Mouse (Mus musculus): ENCODE measurements around the gene Glud1. TPM values are rescaled to one million over a fixed set of nuclear protein-coding genes. Genes with fewer than 3 reads are reported as not detected.

Gene Glud1
- polyA plus RNA-seq, 1 experiment, result 51.8 TPM

- Histone ChIP-seq H3K4me3 (ENCODE audit: control insufficient read depth, insufficient read depth, low read length) (no peak overlapping the region), H3K27ac (ENCODE audit: control insufficient read depth, insufficient read depth, low read length) (no peak overlapping the region), H3K27me3 (ENCODE audit: control insufficient read depth, insufficient read depth, low read length) (no peaks in the 10 kb centered on the region), H3K36me3 (ENCODE audit: control insufficient read depth, insufficient read depth, low read length) (no peaks in the 10 kb centered on the region), H3K4me1 (replicated peaks; ENCODE audit: control insufficient read depth, insufficient read depth, low read length) (no peaks in the 10 kb centered on the region)
- WGBS, result 80% methylated on average over 11 of the region's 11 CpGs
- no peak for TF ChIP-seq POLR2A (IDR thresholded peaks at IDR 0.05; ENCODE audit: control insufficient read depth, extremely low read depth, insufficient read depth, low read length, poor library complexity)
- no peak for TF ChIP-seq CTCF (IDR thresholded peaks at IDR 0.05; ENCODE audit: borderline replicate concordance, control insufficient read depth, extremely low read depth, insufficient read depth, low read length, poor library complexity)
- DNase-seq, result no peak
Observed at GRCm38 (mm10) chr14:34378560-34379331, 68.2 kb downstream of the Glud1 start.

DNA sequence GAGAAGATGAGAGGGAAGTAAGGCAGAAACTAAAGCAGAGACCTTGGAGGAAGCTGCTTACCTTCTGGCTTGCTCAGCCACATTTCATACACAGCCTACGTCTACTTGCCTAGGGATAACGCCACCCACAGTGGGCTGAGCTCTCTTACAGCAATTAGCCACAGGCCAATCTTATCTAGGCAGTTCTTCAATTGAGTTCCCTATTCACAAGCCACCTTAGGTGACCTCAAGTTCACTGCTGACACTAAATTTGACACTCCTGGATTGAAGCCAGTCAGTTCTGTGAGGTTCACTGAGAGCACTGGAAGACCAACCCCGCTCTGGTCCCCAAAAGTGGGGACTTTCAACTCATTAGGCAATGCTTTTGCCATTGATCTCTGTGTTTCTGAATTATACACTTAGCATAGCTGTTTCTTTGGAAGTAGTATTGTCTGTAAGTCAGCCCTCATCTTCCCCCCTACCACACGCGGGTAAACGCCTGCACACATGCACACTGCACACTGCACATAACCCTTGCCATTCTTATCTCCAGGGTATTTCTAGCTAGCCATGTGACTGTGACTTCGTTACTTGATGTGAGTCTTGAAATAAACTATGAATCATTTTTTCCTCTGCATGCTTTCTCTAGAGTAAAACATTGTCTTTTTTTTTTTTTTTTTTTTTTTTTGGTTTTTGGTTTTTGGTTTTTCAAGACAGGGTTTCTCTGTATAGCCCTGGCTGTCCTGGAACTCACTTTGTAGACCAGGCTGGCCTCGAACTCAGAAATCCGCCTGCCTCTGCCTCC is 72.6 kb downstream of the Glud1 start:
- Histone ChIP-seq H3K27me3 (ENCODE audit: control insufficient read depth, insufficient read depth, low read length) (no peaks in the 10 kb centered on the region), H3K4me3 (ENCODE audit: control insufficient read depth, insufficient read depth, low read length) (no peak overlapping the region), H3K27ac (ENCODE audit: control insufficient read depth, insufficient read depth, low read length) (no peak overlapping the region), H3K36me3 (ENCODE audit: control insufficient read depth, insufficient read depth, low read length) (no peaks in the 10 kb centered on the region), H3K4me1 (replicated peaks; ENCODE audit: control insufficient read depth, insufficient read depth, low read length) (no peaks in the 10 kb centered on the region)
- TF ChIP-seq CTCF (IDR thresholded peaks at IDR 0.05; ENCODE audit: borderline replicate concordance, control insufficient read depth, extremely low read depth, insufficient read depth, low read length, poor library complexity), result no peak
- no peak for TF ChIP-seq POLR2A (IDR thresholded peaks at IDR 0.05; ENCODE audit: control insufficient read depth, extremely low read depth, insufficient read depth, low read length, poor library complexity)
- no peak for DNase-seq
- 95% methylated on average over 9 of the region's 9 CpGs for WGBS

- Histone ChIP-seq H3K27ac (ENCODE audit: control insufficient read depth, insufficient read depth, low read length) (no peak overlapping the region), H3K4me1 (replicated peaks; ENCODE audit: control insufficient read depth, insufficient read depth, low read length) (no peaks in the 10 kb centered on the region), H3K27me3 (ENCODE audit: control insufficient read depth, insufficient read depth, low read length) (no peaks in the 10 kb centered on the region), H3K36me3 (ENCODE audit: control insufficient read depth, insufficient read depth, low read length) (no peaks in the 10 kb centered on the region), H3K4me3 (ENCODE audit: control insufficient read depth, insufficient read depth, low read length) (no peak overlapping the region)
- DNase-seq, result no peak
- 81% methylated on average over 4 of the region's 4 CpGs for WGBS
- TF ChIP-seq CTCF (IDR thresholded peaks at IDR 0.05; ENCODE audit: borderline replicate concordance, control insufficient read depth, extremely low read depth, insufficient read depth, low read length, poor library complexity) (no peak), POLR2A (IDR thresholded peaks at IDR 0.05; ENCODE audit: control insufficient read depth, extremely low read depth, insufficient read depth, low read length, poor library complexity) (no peak)
Observed at GRCm38 (mm10) chr14:34393295-34393694, 82.8 kb downstream of the Glud1 start.

Other genes with a start within 250 kb of the Glud1 start
- 4.9 and 6.2 TPM in 2 replicates for gene Anxa8, start 224.7 kb upstream of the Glud1 start, polyA plus RNA-seq (2012; rRNA removed)
- not detected in 2 replicates for gene A630023A22Rik, start 208.0 kb upstream of the Glud1 start, polyA plus RNA-seq (2012; rRNA removed)
- gene Npy4r, start 158.2 kb upstream of the Glud1 start, polyA plus RNA-seq (2012; rRNA removed), result 0.06 and 0.11 TPM in 2 replicates
- gene Gprin2, start 109.1 kb upstream of the Glud1 start, polyA plus RNA-seq (2012; rRNA removed), result 0.05 and 0.08 TPM in 2 replicates
- 1.3 and 1.5 TPM in 2 replicates for gene Syt15, start 91.1 kb upstream of the Glud1 start, polyA plus RNA-seq (2012; rRNA removed)
- gene Shld2, start 234 bp upstream of the Glud1 start, polyA plus RNA-seq (2012; rRNA removed), result 2.8 and 4.2 TPM in 2 replicates
- 1.8 and 2.2 TPM in 2 replicates for gene Fam25c, start 44.7 kb downstream of the Glud1 start, polyA plus RNA-seq (2012; rRNA removed)
- gene Sncg, start 64.1 kb downstream of the Glud1 start, polyA plus RNA-seq (2012; rRNA removed), result 5.2 and 10.2 TPM in 2 replicates
- gene Mmrn2, start 64.7 kb downstream of the Glud1 start, polyA plus RNA-seq (2012; rRNA removed), result 3.9 and 4.0 TPM in 2 replicates
- gene Bmpr1a, start 192.6 kb downstream of the Glud1 start, polyA plus RNA-seq (2012; rRNA removed), result 2.0 and 3.1 TPM in 2 replicates
- not detected in 2 replicates for gene 9230112D13Rik, start 212.1 kb downstream of the Glud1 start, polyA plus RNA-seq (2012; rRNA removed)